Mouse (Mus musculus) hindbrain, embryonic 15.5 days (tissue): ENCODE data around the gene Timp2. TPM values are rescaled to one million over a fixed set of nuclear protein-coding genes. Genes with fewer than 3 reads are reported as not detected.
"Not testable (repeated sequence)": the region's sequence is repeated elsewhere in the genome, so short reads cannot be mapped to it uniquely, and the experiment has no call there.

Experiments
- ATAC-seq: fragments of 200-750 bp; cut with Nextera tagmentation; 2 replicates; pipeline ENCODE4 v1.8.0; 2017; ENCODE audit warnings: low read depth, moderate number of reproducible peaks, moderate TSS enrichment; ENCODE audit not compliant: low FRiP score
- H3K27ac ChIP-seq: fragments of 300-500 bp; sonication (generic); replicated peaks from 2 replicates; pipeline ENCODE4 v1.5.1; 2015; ENCODE audit warnings: mild to moderate bottlenecking, inconsistent platforms
- H3K27me3 ChIP-seq: fragments of 300-500 bp; sonication (generic); 2 replicates; pipeline ENCODE4 v1.6.1; 2015; ENCODE audit warnings: control low read depth, inconsistent platforms
- H3K36me3 ChIP-seq: fragments of 300-500 bp; sonication (generic); 2 replicates; pipeline ENCODE4 v1.6.1; 2015; ENCODE audit warnings: control low read depth, inconsistent platforms
- H3K4me1 ChIP-seq: fragments of 300-500 bp; sonication (generic); replicated peaks from 2 replicates; pipeline ENCODE4 v1.6.1; 2015; ENCODE audit warnings: control low read depth, inconsistent platforms
- H3K4me2 ChIP-seq: fragments of 300-500 bp; sonication (generic); 2 replicates; pipeline ENCODE4 v1.6.1; 2015; ENCODE audit warnings: moderate library complexity, mild to moderate bottlenecking, inconsistent platforms
- H3K4me3 ChIP-seq: fragments of 300-500 bp; sonication (generic); 2 replicates; pipeline ENCODE4 v1.5.1; 2015; ENCODE audit warnings: mild to moderate bottlenecking, inconsistent platforms
- H3K9ac ChIP-seq: fragments of 300-500 bp; sonication (generic); 2 replicates; pipeline ENCODE4 v1.6.1; 2015; ENCODE audit warnings: inconsistent platforms
- H3K9me3 ChIP-seq: fragments of 300-500 bp; sonication (generic); 2 replicates; pipeline ENCODE4 v1.6.1; 2016; ENCODE audit warnings: control low read depth, inconsistent platforms
- WGBS: fragments of 180-500 bp; shearing (Covaris S2); methylation state at CpG from one replicate; pipeline ENCODE4 v1.1.7; 2015; 5-methylcytosine and 5-hydroxymethylcytosine counted together
- polyA plus RNA-seq: library from polyadenylated mRNA; unstranded; fragments of >200 nt; fragmentation: Nextera tagmentation; extraction: Ambion mirVana; gene quantifications from 2 replicates; pipeline ENCODE4 v1.2.1, GENCODE M21; 2015

Gene Timp2
- polyA plus RNA-seq, 1 experiment from 2014 or later: 91.2 TPM

DNA sequence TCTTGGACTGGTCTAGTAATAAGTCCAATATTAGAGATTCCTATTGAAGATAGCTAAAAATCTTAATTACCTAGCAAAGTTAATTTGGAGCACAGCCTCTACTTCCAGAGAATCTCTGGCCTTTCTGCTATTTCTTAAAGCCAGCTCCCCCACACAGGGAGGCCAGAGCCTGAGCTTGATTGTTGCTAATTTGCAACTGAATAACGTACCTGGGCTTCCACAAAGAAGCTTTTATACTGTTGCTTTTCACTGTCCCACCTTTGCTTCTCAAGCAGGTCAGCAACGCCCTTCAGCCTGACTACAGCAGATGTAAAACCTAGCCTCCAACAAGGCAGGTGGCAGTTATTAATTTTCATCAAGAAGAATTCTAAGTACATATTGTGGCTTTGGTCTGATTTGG is 47.6 kb downstream of the Timp2 start:
- ATAC-seq, H3K27ac ChIP-seq, H3K9ac ChIP-seq, H3K4me2 ChIP-seq, H3K4me1 ChIP-seq, H3K9me3 ChIP-seq, H3K4me3 ChIP-seq, H3K27me3 ChIP-seq: not testable (repeated sequence)
- peaks cover 44% of the 10 kb centered on the region for H3K36me3 ChIP-seq
- 94% methylated on average over 2 of the region's 2 CpGs for WGBS

GRCm38 (mm10) chr11:118303959-118304358 is 51.6 kb downstream of the Timp2 start:
- H3K4me2 ChIP-seq, H3K4me3 ChIP-seq, H3K9ac ChIP-seq, H3K9me3 ChIP-seq, H3K27ac ChIP-seq, ATAC-seq, H3K27me3 ChIP-seq, H3K4me1 ChIP-seq: not testable (repeated sequence)
- H3K36me3 ChIP-seq: peaks cover 23% of the 10 kb centered on the region
- 93% methylated on average over 4 of the region's 4 CpGs for WGBS

DNA sequence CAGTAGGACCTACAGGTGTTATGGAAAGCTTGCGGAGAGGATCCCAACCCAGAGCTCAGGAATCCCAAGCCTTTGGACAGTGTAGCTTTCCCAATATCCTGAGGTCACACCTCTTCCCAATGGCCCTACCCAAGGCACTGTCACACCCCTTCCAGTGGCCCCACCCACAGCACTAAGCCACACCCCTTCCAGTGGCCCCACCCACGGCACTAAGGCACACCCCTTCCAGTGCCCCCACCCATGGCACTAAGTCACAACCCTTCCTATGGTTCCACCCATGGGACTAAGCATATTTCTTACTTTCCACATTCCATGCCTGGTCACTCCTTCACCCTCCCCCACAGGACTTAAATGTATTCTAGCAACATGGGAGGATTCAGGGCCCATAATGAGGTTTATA is 56.7 kb downstream of the Timp2 start:
- WGBS: 85% methylated on average over 2 of the region's 2 CpGs
- H3K4me2 ChIP-seq: no peak overlapping the region
- H3K36me3 ChIP-seq: peaks cover 12% of the 10 kb centered on the region
- ATAC-seq: no peak
- no peaks in the 10 kb centered on the region for H3K9me3 ChIP-seq
- H3K27me3 ChIP-seq: no peaks in the 10 kb centered on the region
- H3K9ac ChIP-seq: no peak overlapping the region
- no peak overlapping the region for H3K4me3 ChIP-seq
- no peaks in the 10 kb centered on the region; the same call in 1 of the 2 replicates for H3K4me1 ChIP-seq
- H3K27ac ChIP-seq: no peak overlapping the region

GRCm38 (mm10) chr11:118297967-118298366 is 57.6 kb downstream of the Timp2 start:
- Histone ChIP-seq H3K9ac (no peak overlapping the region), H3K27ac (no peak overlapping the region), H3K36me3 (0 out of 2 replicates have a peak, but pooled peaks cover 6% of the 10 kb centered on the region), H3K4me2 (no peak overlapping the region), H3K27me3 (no peaks in the 10 kb centered on the region), H3K4me1 (no peaks in the 10 kb centered on the region; the same call in 1 of the 2 replicates), H3K9me3 (no peaks in the 10 kb centered on the region), H3K4me3 (no peak overlapping the region)
- no peak for ATAC-seq
- WGBS: 76% methylated on average over 3 of the region's 3 CpGs

DNA sequence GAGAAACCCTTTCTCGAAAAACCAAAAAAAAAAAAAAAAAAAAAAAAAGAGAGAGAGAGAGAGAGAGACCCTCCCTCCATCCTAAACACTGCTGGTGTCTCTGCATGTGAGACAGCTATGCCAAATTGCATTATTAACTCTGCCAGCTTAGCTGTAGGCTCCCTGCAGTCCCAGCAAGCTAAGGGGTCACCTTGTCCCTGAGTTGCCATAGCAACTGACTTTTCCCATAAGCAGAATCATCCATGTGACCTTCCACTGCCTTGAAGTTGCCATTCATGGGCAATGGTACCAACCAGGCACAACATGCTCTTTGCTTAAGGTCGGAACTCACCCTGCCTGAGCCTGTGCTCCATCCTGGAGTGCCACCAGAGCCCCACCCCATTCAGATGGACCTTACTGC is 60.5 kb downstream of the Timp2 start:
- peak overlapping the region; percentile 26; the same call in 1 of the 2 replicates for H3K27ac ChIP-seq

DNA sequence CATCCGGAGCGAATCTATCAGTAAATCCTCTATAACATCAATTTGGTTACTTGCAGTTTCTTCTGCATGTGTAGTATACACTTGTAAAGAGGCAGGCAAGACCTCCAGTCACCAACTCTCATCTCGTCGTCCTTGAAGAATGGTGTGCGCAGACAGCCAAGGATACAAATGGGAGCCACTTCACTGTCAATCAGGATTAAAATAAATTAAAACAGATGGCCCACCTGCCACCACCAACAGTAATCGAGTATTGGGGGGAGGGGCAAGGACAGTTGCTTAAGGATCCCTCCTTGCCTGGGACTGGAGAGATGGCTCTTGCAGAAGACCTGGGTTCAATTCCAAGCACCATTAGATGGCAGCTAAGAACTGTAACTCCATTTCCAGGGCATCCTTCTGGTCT is 62.9 kb downstream of the Timp2 start:
- no peak overlapping the region for H3K27ac ChIP-seq
- no peaks in the 10 kb centered on the region for H3K27me3 ChIP-seq
- H3K4me2 ChIP-seq: no peak overlapping the region
- no peak for ATAC-seq
- no peaks in the 10 kb centered on the region for H3K36me3 ChIP-seq
- H3K9ac ChIP-seq: no peak overlapping the region
- WGBS: 67% methylated on average over 6 of the region's 6 CpGs
- no peak overlapping the region for H3K4me3 ChIP-seq
- no peaks in the 10 kb centered on the region for H3K9me3 ChIP-seq
- H3K4me1 ChIP-seq: peaks cover 16% of the 10 kb centered on the region

More for the DNA sequence above, 60.5 kb downstream of the Timp2 start:
- H3K27me3 ChIP-seq: no peaks in the 10 kb centered on the region
- no peak overlapping the region for H3K9ac ChIP-seq
- no peak overlapping the region for H3K4me3 ChIP-seq
- no peaks in the 10 kb centered on the region for H3K36me3 ChIP-seq
- H3K9me3 ChIP-seq: no peaks in the 10 kb centered on the region
- no peak overlapping the region for H3K4me2 ChIP-seq
- ATAC-seq: no peak
- 66% methylated on average over 2 of the region's 2 CpGs for WGBS
- H3K4me1 ChIP-seq: peaks cover 5% of the 10 kb centered on the region

DNA sequence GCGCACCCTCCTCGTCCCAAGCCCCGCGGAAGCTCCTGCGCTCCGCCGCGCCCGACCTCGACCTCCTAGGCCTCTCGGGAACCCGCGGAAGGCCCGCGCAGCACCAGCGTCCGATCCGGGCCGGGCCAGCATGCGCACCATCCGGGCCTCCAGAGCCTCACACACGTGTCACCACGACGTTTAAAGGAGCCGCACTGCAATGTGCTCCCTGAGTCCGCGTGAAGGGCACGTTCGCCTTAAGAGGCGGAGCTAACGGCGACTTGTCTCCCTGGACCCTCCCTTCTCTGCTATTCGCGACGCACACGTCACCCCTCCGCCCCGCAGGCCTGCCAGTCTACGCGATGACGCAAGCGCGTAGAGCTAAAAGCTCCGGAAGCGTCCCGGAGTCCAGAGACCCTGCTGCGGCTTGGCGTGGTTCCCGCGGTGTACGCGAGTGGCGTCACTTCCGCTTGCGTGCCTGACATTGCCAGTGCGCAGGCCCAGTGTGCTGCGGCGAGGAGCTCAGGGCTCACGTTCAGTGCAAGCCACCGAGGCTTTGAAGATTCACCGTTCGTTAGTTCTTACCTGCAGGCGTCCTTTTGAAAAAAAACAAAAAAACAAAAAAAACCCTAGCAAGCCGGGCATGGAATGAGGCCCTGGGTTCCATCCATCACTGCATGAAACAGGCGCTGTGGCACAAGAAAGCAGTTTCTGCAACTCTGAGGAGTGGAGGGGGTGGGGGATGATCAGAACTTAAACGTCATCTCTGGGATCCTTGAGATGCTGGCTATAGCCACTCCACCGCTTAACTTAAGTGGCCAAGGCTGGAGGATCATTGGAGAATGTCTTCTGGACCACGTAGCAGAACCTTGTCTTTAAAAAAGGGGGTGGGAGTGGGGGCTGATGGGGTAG is 65.3 kb downstream of the Timp2 start, which contains the start of gene Usp36:
Gene Usp36 (minus strand): TSS at position 246 of the 891 bp plus-strand sequence.
- no peaks in the 10 kb centered on the region for H3K9me3 ChIP-seq
- H3K4me1 ChIP-seq: peaks cover 16% of the 10 kb centered on the region
- ATAC-seq: peak; percentile 99
- no peaks in the 10 kb centered on the region for H3K27me3 ChIP-seq
- peak within 1 kb of the TSS; percentile 88 for H3K4me2 ChIP-seq
- peak within 1 kb of the TSS; percentile 83 for H3K9ac ChIP-seq
- peak within 1 kb of the TSS; percentile 73 for H3K4me3 ChIP-seq
- 1% methylated on average over 68 of the region's 68 CpGs for WGBS
- peak within 1 kb of the TSS; percentile 89 for H3K27ac ChIP-seq
- H3K36me3 ChIP-seq: peaks cover 13% of the 10 kb centered on the region

DNA sequence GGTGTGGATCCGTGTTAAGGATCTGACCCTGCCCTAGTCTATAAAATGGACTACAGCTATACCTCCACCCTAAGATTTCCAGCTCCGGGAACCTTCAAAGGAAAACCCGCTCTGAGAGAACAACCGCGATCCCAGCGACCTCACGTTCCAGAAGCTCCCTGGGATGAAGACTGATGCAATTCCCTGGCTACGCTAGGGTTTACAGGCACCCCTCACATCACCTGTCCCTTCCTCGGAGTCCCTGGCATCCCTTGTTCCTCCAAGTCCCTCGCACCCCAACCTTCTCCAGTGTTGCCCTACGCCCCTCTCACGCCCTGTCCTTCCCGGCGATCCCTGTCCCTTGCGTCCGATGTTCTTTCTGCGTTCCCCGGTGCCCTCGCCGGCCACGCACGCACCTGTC is 66.0 kb downstream of the Timp2 start:
- Histone ChIP-seq H3K36me3 (peaks cover 19% of the 10 kb centered on the region), H3K27ac (peak overlapping the region; percentile 83), H3K9me3 (no peaks in the 10 kb centered on the region), H3K9ac (peak overlapping the region; percentile 83), H3K4me2 (peak overlapping the region; percentile 88), H3K4me3 (peak overlapping the region; percentile 73), H3K27me3 (no peaks in the 10 kb centered on the region), H3K4me1 (peaks cover 16% of the 10 kb centered on the region)
- WGBS: under 1% methylated on average over 22 of the region's 22 CpGs
- peak; percentile 12; the same call in 1 of the 2 replicates for ATAC-seq

GRCm38 (mm10) chr11:118289037-118289511 is 66.5 kb downstream of the Timp2 start:
- peaks cover 16% of the 10 kb centered on the region for H3K4me1 ChIP-seq
- peaks cover 24% of the 10 kb centered on the region for H3K36me3 ChIP-seq
- no peaks in the 10 kb centered on the region for H3K9me3 ChIP-seq
- H3K9ac ChIP-seq: peak overlapping the region; percentile 83
- WGBS: under 1% methylated on average over 16 of the region's 16 CpGs
- peak overlapping the region; percentile 88 for H3K4me2 ChIP-seq
- H3K27ac ChIP-seq: peak overlapping the region; percentile 83
- ATAC-seq: no peak
- no peaks in the 10 kb centered on the region for H3K27me3 ChIP-seq
- peak overlapping the region; percentile 73 for H3K4me3 ChIP-seq

GRCm38 (mm10) chr11:118287573-118287972 is 68.0 kb downstream of the Timp2 start:
- no peak overlapping the region for H3K4me3 ChIP-seq
- ATAC-seq: no peak
- 98% methylated on average over 9 of the region's 9 CpGs for WGBS

DNA sequence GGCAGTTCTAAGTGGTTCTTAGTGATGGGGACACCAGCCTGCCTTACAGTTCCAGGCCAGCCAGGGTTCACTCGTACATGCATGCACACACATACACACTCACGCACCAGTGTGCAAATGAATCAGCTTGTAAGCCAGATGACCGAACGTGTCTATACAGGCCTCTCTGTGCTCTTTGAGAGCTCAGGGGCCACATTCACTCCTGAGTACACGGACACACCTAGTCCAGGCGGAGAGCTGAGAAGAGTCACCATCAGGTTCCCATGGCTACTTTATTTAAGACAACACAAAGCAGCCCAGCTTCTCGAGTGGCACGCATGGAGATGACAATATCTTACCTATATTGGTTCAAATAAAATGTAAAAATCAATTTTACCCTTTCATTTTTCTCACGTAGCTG is 69.1 kb downstream of the Timp2 start:
- peaks cover 16% of the 10 kb centered on the region for H3K4me1 ChIP-seq
- no peaks in the 10 kb centered on the region for H3K9me3 ChIP-seq
- H3K4me3 ChIP-seq: no peak overlapping the region
- WGBS: 97% methylated on average over 9 of the region's 9 CpGs
- no peak overlapping the region for H3K9ac ChIP-seq
- no peaks in the 10 kb centered on the region for H3K27me3 ChIP-seq
- no peak overlapping the region for H3K27ac ChIP-seq
- ATAC-seq: no peak
- H3K4me2 ChIP-seq: no peak overlapping the region
- peaks cover 46% of the 10 kb centered on the region for H3K36me3 ChIP-seq

More at GRCm38 (mm10) chr11:118287573-118287972, 68.0 kb downstream of the Timp2 start:
- Histone ChIP-seq H3K4me2 (no peak overlapping the region), H3K4me1 (peaks cover 16% of the 10 kb centered on the region), H3K27me3 (no peaks in the 10 kb centered on the region), H3K27ac (no peak overlapping the region), H3K36me3 (peaks cover 39% of the 10 kb centered on the region), H3K9me3 (no peaks in the 10 kb centered on the region), H3K9ac (no peak overlapping the region)

GRCm38 (mm10) chr11:118285791-118286190 is 69.7 kb downstream of the Timp2 start:
- Histone ChIP-seq H3K27me3 (no peaks in the 10 kb centered on the region), H3K9ac (no peak overlapping the region), H3K36me3 (peaks cover 46% of the 10 kb centered on the region), H3K4me3 (no peak overlapping the region), H3K9me3 (no peaks in the 10 kb centered on the region), H3K27ac (no peak overlapping the region), H3K4me2 (no peak overlapping the region), H3K4me1 (peaks cover 13% of the 10 kb centered on the region)
- 95% methylated on average over 13 of the region's 13 CpGs for WGBS
- no peak for ATAC-seq
